Mouse (Mus musculus) lung, adult 2 months (tissue): Measurements from ENCODE around the gene Zfp1. TPM values are rescaled to one million over a fixed set of nuclear protein-coding genes. Genes with fewer than 3 reads are reported as not detected.
A peak's percentile ranks its signal among the peaks of the same experiment; 100 is the strongest.
"Not testable (repeated sequence)": the region's sequence is repeated elsewhere in the genome, so short reads cannot be mapped to it uniquely, and the experiment has no call there.

Source experiments
- DNase-seq: peaks from one replicate; pipeline ENCODE4 v3.0.0; 2022
- H3K4me1 ChIP-seq: fragments of 200-500 bp; 2 replicates; pipeline ENCODE4 v1.6.1; 2011; ENCODE audit warnings: low read length; ENCODE audit not compliant: control insufficient read depth, insufficient read depth
- H3K4me3 ChIP-seq: fragments of 200-500 bp; replicated peaks from 2 replicates; pipeline ENCODE3; 2011; ENCODE audit warnings: low read depth, mild to moderate bottlenecking, control low read depth, low read length; ENCODE audit errors: extremely low read depth
- CTCF ChIP-seq: fragments of 200-500 bp; IDR thresholded peaks from 2 replicates; pipeline ENCODE4 v1.5.1; 2011; ENCODE audit warnings: mild to moderate bottlenecking, low read length, control low read depth; ENCODE audit not compliant: insufficient read depth
- POLR2A ChIP-seq: fragments of 200-500 bp; IDR thresholded peaks from 2 replicates; pipeline ENCODE4 v1.6.1; 2011; ENCODE audit warnings: low read depth, mild to moderate bottlenecking, control low read depth, low read length, borderline replicate concordance; ENCODE audit errors: extremely low read depth
- WGBS: fragments of 180-500 bp; shearing (Covaris S2); methylation state at CpG from one replicate; pipeline ENCODE4 v1.1.7; 2018; 5-methylcytosine and 5-hydroxymethylcytosine counted together
- polyA plus RNA-seq: library from polyadenylated mRNA; depleted of rRNA; stranded (reverse); fragments of >200 nt; gene quantifications from 2 replicates; pipeline ENCODE4 v1.2.3, GENCODE M21; 2012

Zfp1 gene
- polyA plus RNA-seq, 1 experiment = 4.8 TPM

DNA sequence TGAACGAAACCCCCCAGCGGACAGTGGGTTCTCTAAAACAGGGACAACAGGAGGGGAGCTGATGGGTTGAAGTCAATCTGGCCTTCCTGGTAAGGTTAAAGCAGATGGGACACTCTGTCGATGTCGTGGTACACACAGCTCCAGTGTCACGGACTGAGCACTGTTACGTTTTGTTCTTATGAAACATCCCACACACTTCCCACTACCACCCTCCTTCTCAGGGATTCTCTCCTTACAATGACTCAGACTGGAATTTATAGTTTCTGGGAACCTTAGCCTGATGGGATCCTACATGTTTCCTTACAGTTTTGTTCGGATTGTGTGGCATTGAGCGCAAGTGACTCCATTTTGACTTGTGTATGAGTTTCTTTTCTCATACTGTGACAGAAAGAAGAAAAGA is 11.6 kb upstream of the Zfp1 start:
- Histone ChIP-seq H3K4me1 (peaks cover 3% of the 10 kb centered on the region; the same call in 1 of the 2 replicates), H3K4me3 (no peak overlapping the region)
- DNase-seq = no peak
- 92% methylated on average over 8 of the region's 8 CpGs for WGBS
- TF ChIP-seq CTCF (no peak), POLR2A (no peak)

DNA sequence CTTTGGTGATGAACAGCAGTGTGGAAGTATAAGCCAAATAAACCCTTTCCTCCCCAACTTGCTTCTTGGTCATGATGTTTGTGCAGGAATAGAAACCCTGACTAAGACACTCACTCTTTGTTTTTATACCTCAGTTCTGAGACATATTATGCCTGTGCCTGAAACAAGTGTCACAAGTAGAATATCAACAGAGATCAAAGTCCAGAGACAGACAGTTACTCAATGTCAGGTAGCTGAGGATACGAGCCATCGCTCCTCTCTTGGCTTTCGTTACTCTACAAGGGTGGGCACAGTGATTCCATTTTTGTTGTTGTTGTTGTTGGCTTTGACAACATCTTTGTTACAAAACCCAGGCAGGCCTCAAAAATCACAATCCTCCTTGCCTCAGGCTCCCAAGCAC is 10.2 kb upstream of the Zfp1 start:
- WGBS = 97% methylated on average over 3 of the region's 3 CpGs
- H3K4me1 ChIP-seq = peaks cover 3% of the 10 kb centered on the region; the same call in 1 of the 2 replicates
- no peak overlapping the region for H3K4me3 ChIP-seq
- no peak for DNase-seq
- TF ChIP-seq POLR2A (no peak), CTCF (no peak)

DNA sequence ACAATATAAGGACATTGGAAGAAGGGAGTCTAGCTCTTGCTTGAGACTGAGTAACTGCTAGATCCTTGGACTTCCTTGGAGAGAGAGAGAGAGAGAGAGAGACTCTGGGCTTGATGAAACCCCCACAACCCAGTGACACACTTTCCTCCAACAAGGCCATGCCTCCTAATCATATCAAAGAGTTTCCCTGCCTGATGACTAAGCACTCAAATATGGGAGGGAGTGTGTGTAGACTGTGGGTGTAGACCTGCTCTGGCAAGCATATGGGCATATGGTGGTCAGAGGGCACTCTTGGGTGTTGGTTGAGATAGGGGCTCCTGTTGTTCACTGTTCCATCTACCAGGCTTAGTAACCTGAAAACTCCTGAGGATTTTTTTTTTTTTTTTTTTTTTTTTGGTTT is 5.1 kb upstream of the Zfp1 start:
- no peak for DNase-seq
- TF ChIP-seq POLR2A (no peak), CTCF (no peak)
- H3K4me1 ChIP-seq = peaks cover 5% of the 10 kb centered on the region
- H3K4me3 ChIP-seq = no peak overlapping the region

DNA sequence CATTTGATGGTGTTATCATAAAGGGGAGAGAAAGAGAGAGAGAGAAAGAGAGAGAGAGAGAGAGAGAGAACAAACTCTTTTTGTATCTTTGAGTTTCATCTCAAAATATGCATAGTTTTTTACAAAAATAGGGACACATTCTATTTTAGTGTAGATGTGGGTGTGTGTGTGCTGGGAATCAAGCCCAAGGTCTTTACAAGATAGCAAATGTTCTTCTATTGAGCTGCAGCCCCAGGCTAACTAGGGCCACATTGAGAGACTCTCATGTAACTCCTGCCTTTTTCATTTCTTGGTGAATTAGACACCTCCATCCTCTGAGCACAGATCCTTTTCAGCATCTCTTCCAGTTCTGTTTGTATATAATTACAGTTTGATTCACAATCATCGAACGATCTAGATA is 2.1 kb upstream of the Zfp1 start:
- TF ChIP-seq CTCF (no peak), POLR2A (no peak)
- H3K4me1 ChIP-seq = peaks cover 5% of the 10 kb centered on the region
- no peak overlapping the region for H3K4me3 ChIP-seq
- no peak for DNase-seq
- 90% methylated on average over 2 of the region's 2 CpGs for WGBS

DNA sequence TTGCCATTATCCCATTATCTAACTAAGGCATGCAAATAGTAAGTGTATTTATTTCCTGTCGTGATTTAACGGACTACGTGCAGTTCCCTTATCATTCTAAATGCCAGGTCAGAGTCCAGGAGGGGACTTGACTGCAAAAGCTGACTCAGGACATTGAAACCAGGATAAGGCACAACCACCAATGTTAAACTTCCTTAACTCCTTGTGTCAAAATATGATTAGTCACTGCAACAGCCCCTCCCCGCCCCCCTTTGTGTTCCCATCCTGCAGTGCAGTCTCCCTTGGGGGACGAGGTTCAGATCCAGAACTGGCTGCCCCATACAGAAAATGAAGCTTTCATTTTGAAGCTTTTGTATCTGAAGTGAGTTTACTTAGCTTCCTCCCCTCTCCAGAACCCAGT is 705 bp upstream of the Zfp1 start:
- 12% methylated on average over 5 of the region's 5 CpGs for WGBS
- H3K4me1 ChIP-seq = peaks cover 5% of the 10 kb centered on the region
- peak overlapping the region; percentile 34 for H3K4me3 ChIP-seq
- no peak for DNase-seq
- TF ChIP-seq CTCF = no peak

DNA sequence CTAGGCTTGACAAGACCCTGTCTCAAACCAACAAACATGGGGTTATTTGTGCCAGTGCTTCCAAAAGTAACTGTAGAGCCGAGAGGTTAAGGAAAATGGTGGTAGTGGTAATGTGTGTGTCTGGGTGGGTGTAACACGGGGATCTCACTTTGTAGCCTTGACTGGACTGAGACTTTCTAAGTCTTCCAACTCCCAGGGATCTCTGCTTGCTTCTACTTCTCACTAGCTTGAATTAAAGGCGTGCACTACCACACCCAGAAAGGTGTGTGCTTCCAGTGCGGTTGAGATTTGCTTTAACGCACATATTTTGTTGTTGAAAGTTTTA is 300 bp upstream of the Zfp1 start:
- no peak for DNase-seq
- no peak for TF ChIP-seq POLR2A
- TF ChIP-seq CTCF = no peak
- 5% methylated on average over 5 of the region's 5 CpGs for WGBS
- H3K4me3 ChIP-seq = peak overlapping the region; percentile 91
- H3K4me1 ChIP-seq = peaks cover 5% of the 10 kb centered on the region

DNA sequence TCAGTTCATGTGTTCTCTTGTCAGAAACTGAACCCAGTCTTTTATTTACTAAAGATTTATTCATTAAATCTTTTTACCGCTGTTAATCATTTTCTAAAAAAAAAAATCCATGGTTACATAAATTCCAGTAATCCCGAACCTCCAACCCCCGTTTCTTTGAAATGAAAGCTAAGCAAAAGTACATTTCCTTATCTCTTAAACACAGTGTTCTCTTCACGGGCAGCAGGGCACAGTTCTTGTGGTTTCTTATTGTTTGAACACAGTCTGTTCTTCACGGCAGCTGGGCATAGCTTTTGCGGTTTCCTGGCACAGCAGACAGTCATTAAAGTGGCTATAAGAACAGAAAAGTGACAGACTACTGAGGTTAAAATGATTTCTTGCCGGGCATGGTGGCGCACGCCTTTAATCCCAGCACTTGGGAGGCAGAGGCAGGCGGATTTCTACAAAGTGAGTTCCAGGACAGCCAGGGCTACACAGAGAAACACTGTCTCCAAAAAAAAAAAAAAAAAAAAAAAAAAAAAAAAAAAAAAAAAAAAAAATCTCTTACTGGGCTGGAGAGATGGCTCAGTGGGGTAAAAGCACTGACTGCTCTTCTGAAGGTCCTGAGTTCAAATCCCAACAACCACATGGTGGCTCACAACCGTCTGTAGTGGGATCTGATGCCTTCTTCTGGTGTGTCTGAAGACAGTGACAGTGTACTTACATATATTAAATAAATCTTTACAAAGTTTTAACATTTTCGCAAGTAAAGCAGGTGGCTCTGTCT is 1.3 kb downstream of the Zfp1 start:
- peak overlapping the region; percentile 91 for H3K4me3 ChIP-seq
- not testable (repeated sequence) for DNase-seq, H3K4me1 ChIP-seq
- 32% methylated on average over 12 of the region's 12 CpGs for WGBS

DNA sequence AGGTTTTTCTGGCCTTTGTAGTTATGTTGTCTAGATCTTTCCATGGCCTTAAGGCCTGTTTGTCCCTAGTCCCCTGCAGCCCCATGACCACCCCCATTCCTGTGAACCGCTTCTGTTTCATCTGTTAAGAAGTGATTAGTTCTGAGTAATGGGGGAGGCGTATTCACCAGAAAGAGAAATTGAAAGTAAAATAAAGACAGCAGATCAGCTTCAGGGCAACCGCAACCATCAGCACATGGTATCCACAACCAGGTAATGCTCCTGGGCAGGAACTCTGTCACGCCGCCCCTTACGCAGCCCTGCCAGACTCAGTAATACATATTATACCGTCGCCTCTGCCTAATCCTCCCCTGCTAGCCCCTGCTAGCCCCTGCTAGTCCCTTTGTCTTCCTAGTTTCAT is 2.5 kb downstream of the Zfp1 start:
- WGBS = 90% methylated on average over 8 of the region's 8 CpGs
- TF ChIP-seq CTCF = no peak
- TF ChIP-seq POLR2A = no peak
- peaks cover 5% of the 10 kb centered on the region for H3K4me1 ChIP-seq
- H3K4me3 ChIP-seq = no peak overlapping the region
- no peak for DNase-seq

DNA sequence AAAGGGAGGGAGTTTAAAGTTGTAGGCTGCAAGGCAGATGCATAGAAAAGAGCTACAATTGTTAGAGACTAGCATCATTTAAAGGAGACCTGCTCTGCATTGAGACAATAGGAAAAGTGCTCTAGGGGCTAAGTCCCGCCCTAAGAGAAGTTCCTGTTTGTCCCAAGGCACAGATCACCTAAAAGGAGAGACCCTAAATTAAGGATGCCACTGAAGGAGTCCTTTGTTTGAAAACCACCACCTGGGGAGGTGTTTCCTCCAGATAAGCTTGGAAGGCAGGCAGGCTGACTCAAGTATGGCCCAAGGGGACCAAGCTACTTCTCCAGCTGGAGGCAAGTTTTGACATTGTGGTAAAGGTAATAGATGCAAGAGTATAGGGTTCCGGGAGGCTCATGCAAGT is 5.6 kb downstream of the Zfp1 start:
- 72% methylated on average over 2 of the region's 2 CpGs for WGBS
- Histone ChIP-seq H3K4me1 (no peaks in the 10 kb centered on the region), H3K4me3 (no peak overlapping the region)
- no peak for DNase-seq
- TF ChIP-seq CTCF (no peak), POLR2A (no peak)

DNA sequence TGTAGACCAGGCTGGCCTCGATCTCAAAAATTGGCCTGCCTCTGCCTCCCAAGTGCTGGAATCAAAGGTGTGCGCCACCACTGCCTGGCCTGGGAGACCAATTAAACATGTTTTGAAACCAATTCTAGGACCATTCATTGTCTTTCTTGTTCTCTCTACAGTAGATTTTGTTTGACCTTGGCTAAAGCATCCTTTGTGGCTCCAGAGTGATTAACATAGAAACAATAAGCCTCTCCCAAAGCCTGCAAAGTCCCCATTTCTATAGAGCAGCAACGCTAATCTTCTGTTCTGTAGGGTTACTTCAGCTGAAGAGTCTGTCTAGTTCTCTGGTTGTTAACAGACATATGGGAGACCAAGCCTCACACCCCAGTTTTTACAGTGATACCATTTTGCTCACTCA is 7.5 kb downstream of the Zfp1 start:
- DNase-seq = no peak
- WGBS = 91% methylated on average over 3 of the region's 3 CpGs
- no peak overlapping the region for H3K4me3 ChIP-seq
- H3K4me1 ChIP-seq = no peaks in the 10 kb centered on the region
- no peak for TF ChIP-seq POLR2A
- TF ChIP-seq CTCF = no peak
